ENCODE assay signal across 8 mouse cellular contexts in the genomic region with DNA sequence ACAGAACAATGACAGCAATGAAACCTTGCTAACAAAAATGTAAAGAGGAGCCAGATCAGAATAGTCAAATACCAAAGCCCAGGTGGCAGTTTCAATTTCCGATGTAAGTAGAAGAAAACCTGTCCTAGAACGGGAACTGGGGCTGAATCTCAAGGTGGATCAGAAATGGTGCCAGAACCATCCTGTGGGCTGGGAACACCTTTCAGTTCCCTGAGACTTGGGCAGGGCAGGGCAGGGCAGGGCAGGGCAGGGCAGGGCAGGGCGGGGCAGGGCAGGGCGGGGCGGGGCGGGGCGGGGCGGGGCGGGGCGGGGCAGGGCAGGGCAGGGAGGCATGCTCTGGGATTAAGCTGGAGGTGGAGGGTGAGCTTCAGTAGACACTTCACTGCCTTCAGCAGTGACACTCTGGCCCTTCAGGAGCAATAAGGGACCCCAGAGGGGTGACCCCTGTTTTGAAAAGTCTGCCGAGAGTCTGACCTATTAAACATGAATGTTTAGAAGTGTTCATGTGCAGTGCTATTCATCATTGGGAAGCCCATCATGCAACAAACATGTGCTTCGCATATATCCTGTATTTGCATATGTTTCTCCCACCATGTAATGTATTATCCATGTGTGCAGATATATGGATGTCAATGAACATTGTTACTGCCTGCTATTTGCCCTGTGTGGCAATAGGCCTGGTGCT.
DNase-seq lines count a peak whose midpoint lies in the region; ATAC-seq and TF ChIP-seq lines count a peak whose summit lies in the region.

No protein-coding gene starts in this region.

- DNase-seq in heart, adult 8-10 months (ENCODE audit: low spot score), result no peak
- peak; percentile 53 to 62 for DNase-seq in cerebellum, adult 2 months
- no peak for DNase-seq in right cerebral cortex, postnatal 25 days
- DNase-seq in lung, postnatal 4 days, result no peak
- DNase-seq in spleen, adult 18-20 months, result no peak

- H3K27me3 ChIP-seq in heart, embryonic 13.5 days (replicated peaks), result peaks cover 7% of the 10 kb centered on the region; the same call in 1 of the 2 replicates
- no peaks in the 10 kb centered on the region for H3K27me3 ChIP-seq in cerebellum, adult 2 months (ENCODE audit: control insufficient read depth, insufficient read depth, low read length)
- no peaks in the 10 kb centered on the region for H3K27me3 ChIP-seq in forebrain, embryonic 16.5 days (replicated peaks; ENCODE audit: control insufficient read depth, insufficient read depth, low read length)
- peaks cover 46% of the 10 kb centered on the region for H3K27me3 ChIP-seq in liver, embryonic 15.5 days

- WGBS in heart, embryonic 13.5 days, result 27% methylated on average over 9 of the region's 12 CpGs
- 6% methylated on average over 12 of the region's 12 CpGs for WGBS in cerebellum, adult 2 months
- 7% methylated on average over 12 of the region's 12 CpGs for WGBS in forebrain, embryonic 16.5 days
- WGBS in liver, embryonic 15.5 days (ENCODE audit: insufficient replicate concordance), result 18% methylated on average over 11 of the region's 12 CpGs

- H3K27ac ChIP-seq in heart, embryonic 13.5 days (replicated peaks), result no peak overlapping the region
- peak overlapping the region; percentile 90 for H3K27ac ChIP-seq in cerebellum, adult 2 months (ENCODE audit: insufficient read depth, low read length)
- peak overlapping the region; percentile 86 for H3K27ac ChIP-seq in forebrain, embryonic 16.5 days (ENCODE audit: low read length)
- no peak overlapping the region for H3K27ac ChIP-seq in liver, embryonic 15.5 days (replicated peaks)

- ATAC-seq in heart, embryonic 13.5 days (ENCODE audit: extremely low read depth, insufficient number of reproducible peaks, low FRiP score, low TSS enrichment), result peak; percentile 67; the same call in 1 of the 2 replicates
- ATAC-seq in forebrain, embryonic 16.5 days, result peak; percentile 39
- ATAC-seq in liver, embryonic 15.5 days (ENCODE audit: insufficient read depth), result no peak

- peak; percentile 52; the same call in 1 of the 2 replicates for TF ChIP-seq POLR2A in cerebellum, adult 2 months (IDR thresholded peaks at IDR 0.05; ENCODE audit: borderline replicate concordance, insufficient read depth, low read length)

- no peak overlapping the region for H3K9ac ChIP-seq in heart, embryonic 13.5 days
- peak overlapping the region; percentile 72 for H3K9ac ChIP-seq in forebrain, embryonic 16.5 days (replicated peaks; ENCODE audit: low read depth, low read length)
- H3K9ac ChIP-seq in liver, embryonic 15.5 days, result no peak overlapping the region

- H3K9me3 ChIP-seq in heart, embryonic 13.5 days, result no peaks in the 10 kb centered on the region
- H3K9me3 ChIP-seq in forebrain, embryonic 16.5 days (ENCODE audit: control insufficient read depth, low read length), result no peaks in the 10 kb centered on the region
- H3K9me3 ChIP-seq in liver, embryonic 15.5 days (replicated peaks), result no peaks in the 10 kb centered on the region

- H3K4me3 ChIP-seq in heart, embryonic 13.5 days, result peak overlapping the region; percentile 70
- H3K4me3 ChIP-seq in cerebellum, adult 2 months (replicated peaks; ENCODE audit: insufficient read depth, low read depth, low read length), result peak overlapping the region; percentile 85
- peak overlapping the region; percentile 49 for H3K4me3 ChIP-seq in forebrain, embryonic 16.5 days (replicated peaks; ENCODE audit: low read length)
- H3K4me3 ChIP-seq in liver, embryonic 15.5 days (replicated peaks), result no peak overlapping the region

- peaks cover 51% of the 10 kb centered on the region for H3K4me1 ChIP-seq in heart, embryonic 13.5 days
- peaks cover 19% of the 10 kb centered on the region for H3K4me1 ChIP-seq in cerebellum, adult 2 months (ENCODE audit: control insufficient read depth, insufficient read depth, low read length)
- peaks cover 37% of the 10 kb centered on the region for H3K4me1 ChIP-seq in forebrain, embryonic 16.5 days (replicated peaks; ENCODE audit: control insufficient read depth, insufficient read depth, low read length)
- peaks cover 8% of the 10 kb centered on the region for H3K4me1 ChIP-seq in liver, embryonic 15.5 days (replicated peaks)

- no peaks in the 10 kb centered on the region for H3K36me3 ChIP-seq in heart, embryonic 13.5 days
- no peaks in the 10 kb centered on the region for H3K36me3 ChIP-seq in forebrain, embryonic 16.5 days (ENCODE audit: control insufficient read depth, insufficient read depth)
- no peaks in the 10 kb centered on the region for H3K36me3 ChIP-seq in liver, embryonic 15.5 days (replicated peaks)

- H3K4me2 ChIP-seq in heart, embryonic 13.5 days, result peak overlapping the region; percentile 78
- H3K4me2 ChIP-seq in forebrain, embryonic 16.5 days (ENCODE audit: low read length), result peak overlapping the region; percentile 62
- peak overlapping the region; percentile 55; the same call in 1 of the 2 replicates for H3K4me2 ChIP-seq in liver, embryonic 15.5 days

- TF ChIP-seq CTCF in cerebellum, adult 2 months (IDR thresholded peaks at IDR 0.05; ENCODE audit: borderline replicate concordance, insufficient read depth, low read depth, low read length), result no peak

Comparison
In these comparisons a context has a peak if more than half of its experiments do, and no peak if none do; other contexts are left out.
1. H3K27ac ChIP-seq: peak in cerebellum, adult 2 months (single experiment) and forebrain, embryonic 16.5 days (single experiment); none in heart, embryonic 13.5 days (single experiment) and liver, embryonic 15.5 days (single experiment).
2. DNase-seq: peak in cerebellum, adult 2 months (2 of 2); none in heart, adult 8-10 months (single experiment), right cerebral cortex, postnatal 25 days (single experiment), lung, postnatal 4 days (0 of 2) and spleen, adult 18-20 months (0 of 2).
3. Peak in every context shown above with its lines, with median percentiles within 50 percentile points of each other: H3K4me2 ChIP-seq.